Mouse (Mus musculus): ENCODE data around the gene Dll1. TPM values are rescaled to one million over a fixed set of nuclear protein-coding genes. Genes with fewer than 3 reads are reported as not detected.

Gene Dll1
- 4.0 and 5.1 TPM in 2 replicates for polyA plus RNA-seq (2015; fragmentation: Nextera tagmentation; extraction: Ambion mirVana)

DNA sequence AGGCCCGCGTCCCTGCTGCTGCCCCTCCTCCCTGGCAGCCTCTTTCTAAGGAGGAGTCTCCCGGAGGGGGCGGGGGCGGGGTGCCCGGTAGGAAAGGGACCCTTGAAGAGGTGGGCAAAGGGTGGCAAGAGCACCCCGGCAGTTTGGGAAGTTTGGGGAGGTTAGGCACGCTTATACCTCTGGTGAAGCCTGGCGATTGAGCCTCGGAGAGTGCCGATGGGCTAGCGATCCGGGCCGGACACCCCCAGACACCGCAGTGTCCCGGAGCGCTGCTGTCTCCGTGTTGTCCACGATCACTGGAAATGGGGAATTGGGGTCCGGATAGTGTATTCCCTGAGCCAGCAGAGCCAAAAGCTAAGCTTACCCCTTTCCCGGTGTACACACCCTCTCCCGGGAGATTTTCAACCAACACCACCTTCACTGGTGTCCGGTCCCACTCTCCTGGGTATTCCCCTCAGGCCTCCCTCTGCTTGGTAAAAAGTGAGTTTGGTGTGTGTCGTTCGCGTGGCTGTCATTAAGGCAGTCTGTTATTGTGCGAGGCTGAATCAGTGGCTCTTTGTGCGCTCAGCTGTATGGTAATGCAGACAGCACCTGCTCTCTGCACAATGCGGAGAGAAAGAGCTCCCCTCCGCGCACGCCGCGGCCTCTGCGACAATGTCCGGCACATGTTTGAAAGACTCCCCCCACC, at the start of gene Dll1:
Dll1 (minus strand) TSS at position 379 of the 688 bp plus-strand sequence.
- under 1% methylated on average over 36 of the region's 36 CpGs for WGBS
- peak within 1 kb of the TSS; percentile 70 for H3K9ac ChIP-seq
- H3K9me3 ChIP-seq: no peaks in the 10 kb centered on the region
- no peaks in the 10 kb centered on the region for H3K36me3 ChIP-seq
- no peak; the same call in 1 of the 2 replicates for ATAC-seq (ENCODE audit: insufficient number of reproducible peaks, insufficient read depth, low FRiP score, low TSS enrichment, low read depth)
- peak within 1 kb of the TSS; percentile 99 for H3K4me2 ChIP-seq
- 0 out of 2 replicates have a peak within 1 kb of the TSS, but pooled peaks have one; percentile 16 for H3K27ac ChIP-seq
- peaks cover 98% of the 10 kb centered on the region for H3K27me3 ChIP-seq
- peaks cover 51% of the 10 kb centered on the region for H3K4me1 ChIP-seq
- peak within 1 kb of the TSS; percentile 59 for H3K4me3 ChIP-seq

DNA sequence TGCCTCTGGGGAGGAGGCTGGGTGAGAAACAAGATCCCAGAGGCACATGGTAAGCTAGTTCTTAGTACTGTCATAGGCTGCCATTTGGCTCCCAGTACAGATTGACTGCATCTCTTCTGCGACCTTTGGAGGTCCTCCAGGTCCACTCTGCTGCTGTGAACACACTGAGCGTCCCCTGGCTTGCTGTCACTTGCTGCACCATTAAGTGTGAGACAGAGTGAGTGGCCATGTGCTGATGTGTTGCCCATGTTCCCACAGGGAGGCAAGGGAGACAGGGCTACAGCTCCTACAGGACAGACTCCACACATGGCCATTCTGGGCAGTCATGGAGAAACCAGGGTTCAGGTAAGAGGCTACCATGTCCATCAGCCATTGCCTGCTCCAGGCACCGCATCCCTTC, 49.3 kb upstream of the Dll1 start:
- no peak overlapping the region for H3K4me3 ChIP-seq
- H3K27ac ChIP-seq: no peak overlapping the region
- H3K9me3 ChIP-seq: no peaks in the 10 kb centered on the region
- WGBS: 87% methylated on average over 3 of the region's 3 CpGs
- no peaks in the 10 kb centered on the region for H3K4me1 ChIP-seq
- H3K9ac ChIP-seq: no peak overlapping the region
- no peak overlapping the region for H3K4me2 ChIP-seq
- no peaks in the 10 kb centered on the region for H3K27me3 ChIP-seq
- H3K36me3 ChIP-seq: peaks cover 91% of the 10 kb centered on the region
- ATAC-seq (ENCODE audit: insufficient number of reproducible peaks, insufficient read depth, low FRiP score, low TSS enrichment, low read depth): no peak

DNA sequence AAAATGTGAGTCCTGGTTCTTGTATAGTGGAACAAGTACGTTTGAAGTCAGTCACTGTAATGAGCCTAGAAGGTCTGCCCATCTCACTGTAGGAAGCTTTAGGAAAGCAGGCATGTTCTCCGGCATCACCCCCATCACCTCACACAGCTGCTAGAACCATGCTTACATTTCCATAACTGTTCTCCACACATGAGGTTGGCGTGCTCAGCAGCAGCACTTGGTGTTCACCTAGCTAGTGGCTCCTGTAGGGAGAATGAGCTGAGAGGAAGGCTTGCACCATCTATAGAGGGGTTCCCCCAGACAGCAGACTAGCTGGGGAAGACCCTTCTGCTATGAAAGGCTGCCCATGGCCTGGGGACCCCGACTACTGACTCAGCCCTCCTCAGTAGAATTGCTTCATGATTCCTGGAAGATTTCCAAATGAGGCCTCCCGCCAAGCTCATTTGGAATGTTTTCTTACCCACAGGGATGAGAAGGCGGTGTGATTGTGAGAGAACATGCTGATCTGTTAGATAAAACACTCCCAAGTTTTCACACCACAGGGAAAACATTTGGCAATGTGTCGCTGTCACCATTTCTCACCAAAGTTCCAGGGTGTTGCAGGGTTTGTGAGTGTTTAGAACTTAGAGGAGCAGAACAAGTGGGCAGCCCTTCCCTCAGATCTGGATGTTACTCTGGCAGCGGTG, 46.6 kb upstream of the Dll1 start:
- Histone ChIP-seq H3K9me3 (no peaks in the 10 kb centered on the region), H3K27me3 (no peaks in the 10 kb centered on the region), H3K4me1 (no peaks in the 10 kb centered on the region), H3K4me2 (no peak overlapping the region), H3K9ac (no peak overlapping the region), H3K4me3 (no peak overlapping the region), H3K36me3 (peaks cover 92% of the 10 kb centered on the region), H3K27ac (no peak overlapping the region)
- no peak for ATAC-seq (ENCODE audit: insufficient number of reproducible peaks, insufficient read depth, low FRiP score, low TSS enrichment, low read depth)
- WGBS: 82% methylated on average over 8 of the region's 8 CpGs

DNA sequence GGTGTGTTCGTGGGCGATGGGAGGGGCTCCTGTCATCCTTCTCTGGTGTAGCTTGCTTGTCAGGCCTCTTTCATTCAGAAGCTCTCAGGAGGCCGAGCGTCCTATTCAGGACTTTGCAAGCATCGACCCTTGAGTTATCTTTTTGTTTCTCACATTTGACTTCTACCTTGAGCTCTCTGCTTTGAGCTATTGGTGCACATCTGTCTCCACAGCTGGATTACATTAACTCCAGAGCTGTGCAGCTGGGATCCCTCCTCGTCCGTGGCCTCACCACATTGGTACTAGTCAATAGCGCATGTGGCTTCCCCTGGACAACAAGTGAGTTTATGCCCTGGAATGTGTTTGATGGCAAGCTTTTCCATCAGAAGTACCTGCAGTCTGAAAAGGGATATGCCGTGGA, 46.0 kb upstream of the Dll1 start:
- H3K36me3 ChIP-seq: peaks cover 92% of the 10 kb centered on the region
- WGBS: 76% methylated on average over 9 of the region's 9 CpGs

DNA sequence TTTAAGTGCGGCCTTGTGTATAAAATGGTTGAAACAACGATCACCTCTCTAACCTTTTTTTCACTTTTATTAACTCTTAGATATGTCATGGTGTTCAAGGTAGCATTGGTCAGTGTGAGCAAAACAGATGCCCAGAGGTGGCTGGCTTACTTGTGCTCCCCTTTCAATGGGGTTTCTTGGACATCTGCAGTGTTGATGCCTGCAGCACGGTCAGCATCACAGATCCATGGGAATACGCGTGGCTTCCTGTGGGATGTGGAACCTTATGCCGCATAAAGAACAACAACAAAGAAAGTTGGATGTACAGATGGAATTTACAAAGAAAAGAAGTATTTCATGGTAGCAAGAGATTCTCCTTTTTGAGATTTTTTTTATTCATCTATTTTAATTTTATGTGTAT, 44.8 kb upstream of the Dll1 start:
- no peaks in the 10 kb centered on the region for H3K9me3 ChIP-seq
- 97% methylated on average over 6 of the region's 6 CpGs for WGBS
- no peak overlapping the region for H3K9ac ChIP-seq
- no peak for ATAC-seq (ENCODE audit: insufficient number of reproducible peaks, insufficient read depth, low FRiP score, low TSS enrichment, low read depth)
- no peaks in the 10 kb centered on the region for H3K4me1 ChIP-seq
- no peak overlapping the region for H3K4me3 ChIP-seq
- H3K36me3 ChIP-seq: peaks cover 94% of the 10 kb centered on the region
- no peak overlapping the region for H3K4me2 ChIP-seq
- H3K27me3 ChIP-seq: no peaks in the 10 kb centered on the region
- H3K27ac ChIP-seq: no peak overlapping the region

More for the DNA sequence above, 46.0 kb upstream of the Dll1 start:
- no peak overlapping the region for H3K9ac ChIP-seq
- no peaks in the 10 kb centered on the region for H3K9me3 ChIP-seq
- H3K4me2 ChIP-seq: no peak overlapping the region
- no peak overlapping the region for H3K4me3 ChIP-seq
- no peaks in the 10 kb centered on the region for H3K4me1 ChIP-seq
- no peaks in the 10 kb centered on the region for H3K27me3 ChIP-seq
- ATAC-seq (ENCODE audit: insufficient number of reproducible peaks, insufficient read depth, low FRiP score, low TSS enrichment, low read depth): no peak
- no peak overlapping the region for H3K27ac ChIP-seq

DNA sequence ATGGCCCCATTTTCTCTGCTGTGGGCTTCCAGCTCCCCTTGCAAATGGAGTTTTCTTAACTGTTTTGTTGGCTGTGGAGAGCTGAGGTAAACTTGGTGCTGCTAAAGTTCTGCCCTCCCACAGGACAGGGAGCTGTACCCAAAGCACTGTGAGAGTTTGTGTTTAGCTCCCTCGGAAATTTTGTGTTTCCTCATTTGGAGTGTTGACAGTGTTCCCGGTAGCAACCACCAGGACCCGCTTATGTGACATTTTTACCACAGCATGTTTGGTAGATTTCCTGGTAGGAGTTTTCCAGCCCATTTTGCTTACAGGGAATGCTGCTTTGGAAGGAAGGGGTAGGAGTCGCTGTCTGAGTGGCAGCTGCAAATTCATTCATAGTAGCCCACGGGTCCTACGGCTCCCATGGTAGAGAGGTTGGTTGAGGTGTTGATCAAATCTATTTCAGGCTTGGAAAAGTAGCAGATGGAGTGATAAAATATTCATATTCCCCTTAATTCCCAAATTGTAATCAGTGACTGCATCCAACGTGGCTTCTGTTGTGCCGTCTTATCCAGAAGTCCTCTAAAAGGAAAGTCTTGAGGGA, 43.4 kb upstream of the Dll1 start:
- WGBS: 92% methylated on average over 8 of the region's 8 CpGs
- no peaks in the 10 kb centered on the region for H3K4me1 ChIP-seq
- no peak overlapping the region for H3K4me3 ChIP-seq
- H3K9ac ChIP-seq: no peak overlapping the region
- no peaks in the 10 kb centered on the region for H3K27me3 ChIP-seq
- H3K36me3 ChIP-seq: peaks cover 95% of the 10 kb centered on the region
- H3K27ac ChIP-seq: no peak overlapping the region
- no peaks in the 10 kb centered on the region for H3K9me3 ChIP-seq
- no peak for ATAC-seq (ENCODE audit: insufficient number of reproducible peaks, insufficient read depth, low FRiP score, low TSS enrichment, low read depth)
- no peak overlapping the region for H3K4me2 ChIP-seq

DNA sequence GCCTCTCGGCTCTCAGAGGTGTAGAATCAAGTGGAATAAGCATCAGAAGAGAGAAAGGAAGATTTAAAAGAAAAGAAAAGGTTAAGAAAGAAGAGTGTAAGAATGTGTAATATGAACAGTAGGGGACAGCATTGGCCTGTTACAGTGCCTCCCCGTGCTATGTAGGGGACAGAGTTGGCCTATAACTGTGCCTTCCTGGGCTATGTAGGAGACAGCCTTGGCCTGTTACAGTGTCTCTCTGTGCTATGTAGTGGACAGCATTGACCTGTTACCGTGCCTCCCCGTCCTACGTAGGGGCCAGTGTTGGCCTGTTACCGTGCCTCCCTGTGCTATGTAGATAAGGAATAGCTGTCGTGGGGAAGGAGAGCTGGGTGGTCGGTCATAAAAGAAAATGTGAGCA, 42.9 kb upstream of the Dll1 start:
- no peaks in the 10 kb centered on the region for H3K9me3 ChIP-seq
- 90% methylated on average over 8 of the region's 8 CpGs for WGBS
- no peak overlapping the region for H3K9ac ChIP-seq
- H3K4me2 ChIP-seq: no peak overlapping the region
- ATAC-seq (ENCODE audit: insufficient number of reproducible peaks, insufficient read depth, low FRiP score, low TSS enrichment, low read depth): no peak
- H3K27ac ChIP-seq: no peak overlapping the region
- no peaks in the 10 kb centered on the region for H3K4me1 ChIP-seq
- no peak overlapping the region for H3K4me3 ChIP-seq
- no peaks in the 10 kb centered on the region for H3K27me3 ChIP-seq
- peaks cover 96% of the 10 kb centered on the region for H3K36me3 ChIP-seq

DNA sequence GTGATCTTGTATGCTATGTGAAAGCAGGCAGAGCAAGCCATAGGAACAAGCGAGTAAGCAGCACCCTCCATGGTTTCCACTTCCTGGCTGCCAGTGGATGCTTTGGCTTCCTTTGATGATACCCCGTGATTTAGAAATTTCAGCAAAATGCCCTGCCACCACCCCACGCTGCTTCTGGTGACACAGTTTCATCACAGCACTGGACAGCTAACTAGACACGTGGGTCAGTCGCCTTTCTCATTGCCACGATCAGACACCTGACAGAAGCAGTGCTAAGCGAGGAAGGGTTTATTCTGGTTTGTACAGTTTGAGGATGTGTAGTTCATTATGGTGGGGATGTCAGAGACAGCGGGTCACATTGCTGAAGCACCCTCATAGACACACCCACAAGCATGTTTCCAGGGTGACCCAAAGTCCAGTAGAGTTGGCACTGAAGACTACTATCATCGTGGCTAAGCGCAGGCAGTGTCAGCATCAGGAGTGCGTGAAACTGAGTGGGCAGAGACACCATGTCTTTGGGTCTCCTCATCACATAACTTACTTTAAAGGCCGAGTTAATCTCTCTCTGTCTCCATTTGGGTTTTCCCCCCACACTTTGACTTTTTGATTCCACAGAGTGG, 40.0 kb upstream of the Dll1 start:
- H3K27ac ChIP-seq: no peak overlapping the region
- H3K36me3 ChIP-seq: peaks cover 96% of the 10 kb centered on the region
- H3K9ac ChIP-seq: no peak overlapping the region
- no peaks in the 10 kb centered on the region for H3K27me3 ChIP-seq
- H3K4me1 ChIP-seq: no peaks in the 10 kb centered on the region
- no peak for ATAC-seq (ENCODE audit: insufficient number of reproducible peaks, insufficient read depth, low FRiP score, low TSS enrichment, low read depth)
- no peak overlapping the region for H3K4me2 ChIP-seq
- no peak overlapping the region for H3K4me3 ChIP-seq
- 93% methylated on average over 12 of the region's 12 CpGs for WGBS
- H3K9me3 ChIP-seq: no peaks in the 10 kb centered on the region

DNA sequence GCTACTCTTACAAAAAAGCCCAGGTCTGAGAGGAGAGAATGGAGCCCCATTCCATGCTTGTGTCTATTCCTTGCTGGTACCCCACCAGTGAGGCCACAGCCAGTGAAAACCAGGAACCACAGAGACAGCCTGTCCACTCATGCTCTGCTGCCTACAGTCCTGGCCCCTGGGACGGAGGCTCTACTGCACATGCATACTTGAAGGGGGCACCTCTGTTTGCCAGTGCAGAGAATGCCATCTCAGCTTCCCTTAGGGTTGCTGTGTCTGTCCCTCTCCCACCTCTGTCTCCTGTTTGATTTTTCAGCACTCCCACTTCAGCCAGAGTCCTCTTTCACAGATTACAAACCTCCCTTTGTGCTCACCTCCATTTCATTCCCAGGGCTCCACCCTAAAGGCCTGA, 34.2 kb upstream of the Dll1 start:
- Histone ChIP-seq H3K27ac (no peak overlapping the region), H3K9ac (no peak overlapping the region), H3K27me3 (no peaks in the 10 kb centered on the region), H3K4me3 (no peak overlapping the region), H3K36me3 (peaks cover 88% of the 10 kb centered on the region), H3K9me3 (no peaks in the 10 kb centered on the region; the same call in 1 of the 2 replicates), H3K4me1 (no peaks in the 10 kb centered on the region), H3K4me2 (no peak overlapping the region)
- 94% methylated on average over 1 of the region's 1 CpGs for WGBS
- no peak for ATAC-seq (ENCODE audit: insufficient number of reproducible peaks, insufficient read depth, low FRiP score, low TSS enrichment, low read depth)

DNA sequence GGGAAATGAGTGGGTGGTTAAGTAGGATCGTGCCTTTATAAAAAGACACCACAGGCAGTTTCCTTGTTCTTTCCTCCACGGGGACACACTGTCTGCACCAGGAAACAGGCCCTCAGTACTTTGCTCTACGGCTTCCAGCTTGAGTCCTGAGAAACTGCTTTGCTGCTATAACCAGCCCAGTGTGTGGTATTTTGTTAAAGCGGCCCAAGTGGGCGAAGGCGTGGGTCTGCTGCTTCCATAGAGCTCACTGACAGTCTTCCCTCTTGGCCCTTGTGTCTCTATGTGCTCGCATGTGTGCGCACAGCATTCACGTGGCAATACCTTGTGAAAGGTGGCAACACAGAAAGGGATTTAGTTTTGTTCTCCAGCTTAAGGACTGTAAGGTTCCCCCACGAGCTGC, 32.6 kb upstream of the Dll1 start:
- Histone ChIP-seq H3K4me3 (no peak overlapping the region), H3K27me3 (no peaks in the 10 kb centered on the region), H3K4me2 (no peak overlapping the region), H3K27ac (no peak overlapping the region), H3K9me3 (no peaks in the 10 kb centered on the region; the same call in 1 of the 2 replicates), H3K36me3 (peaks cover 81% of the 10 kb centered on the region), H3K4me1 (no peaks in the 10 kb centered on the region), H3K9ac (no peak overlapping the region)
- ATAC-seq (ENCODE audit: insufficient number of reproducible peaks, insufficient read depth, low FRiP score, low TSS enrichment, low read depth): no peak
- WGBS: 84% methylated on average over 10 of the region's 10 CpGs

DNA sequence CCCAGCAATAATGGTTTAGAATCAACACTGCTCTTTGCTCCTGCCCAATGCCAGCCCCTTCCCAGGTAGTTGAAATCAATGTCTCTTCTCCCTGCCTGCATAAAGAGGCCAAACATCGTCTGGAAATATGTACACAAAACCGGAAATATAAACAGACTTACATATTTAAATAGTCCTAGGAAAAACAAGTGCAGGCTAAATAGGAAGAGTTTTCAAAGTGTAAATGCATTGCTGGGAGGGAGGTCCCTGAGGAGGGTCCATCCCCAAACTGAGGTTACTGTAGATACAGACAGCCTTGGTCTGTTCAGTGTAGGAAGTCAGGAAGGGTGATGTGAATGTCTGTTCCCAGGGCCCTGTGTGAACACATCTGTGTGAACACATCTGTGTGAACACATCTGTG, 29.9 kb upstream of the Dll1 start:
- no peak overlapping the region for H3K4me2 ChIP-seq
- no peaks in the 10 kb centered on the region for H3K27me3 ChIP-seq
- H3K9me3 ChIP-seq: no peaks in the 10 kb centered on the region; the same call in 1 of the 2 replicates
- H3K36me3 ChIP-seq: peaks cover 83% of the 10 kb centered on the region
- no peak overlapping the region for H3K27ac ChIP-seq
- H3K4me3 ChIP-seq: no peak overlapping the region
- H3K4me1 ChIP-seq: no peaks in the 10 kb centered on the region
- H3K9ac ChIP-seq: no peak overlapping the region
- no peak for ATAC-seq (ENCODE audit: insufficient number of reproducible peaks, insufficient read depth, low FRiP score, low TSS enrichment, low read depth)
- WGBS: 92% methylated on average over 2 of the region's 2 CpGs

Measured in embryonic facial prominence, embryonic 13.5 days (tissue).